Mouse (Mus musculus): ENCODE data around the gene Aph1a.
A peak's percentile ranks its signal among the peaks of the same experiment; 100 is the strongest.
"Not testable (repeated sequence)": the region's sequence is repeated elsewhere in the genome, so short reads cannot be mapped to it uniquely, and the experiment has no call there.

Aph1a gene

GRCm38 (mm10) chr3:95893606-95894316 lies at the start of gene Aph1a:
TSS of gene Aph1a (plus strand) at chr3:95893969.
- DNase-seq: peak; percentile 98

GRCm38 (mm10) chr3:95850611-95851010 lies 43.2 kb upstream of the Aph1a start:
- no peak for DNase-seq

GRCm38 (mm10) chr3:95851317-95851716 lies 42.5 kb upstream of the Aph1a start:
- no peak for DNase-seq

- peak; percentile 93 for DNase-seq
Measured at GRCm38 (mm10) chr3:95855502-95856089, 38.2 kb upstream of the Aph1a start, which contains the start of gene Prpf3. TSS of gene Prpf3 (minus strand) at chr3:95855885.

- no peak for DNase-seq
Measured at GRCm38 (mm10) chr3:95856115-95856514, 37.7 kb upstream of the Aph1a start.

- DNase-seq: not testable (repeated sequence)
Measured at GRCm38 (mm10) chr3:95857050-95857449, 36.7 kb upstream of the Aph1a start.

GRCm38 (mm10) chr3:95858278-95858677 lies 35.5 kb upstream of the Aph1a start:
- DNase-seq: not testable (repeated sequence)

- peak; percentile 19 for DNase-seq
Measured at GRCm38 (mm10) chr3:95860323-95860722, 33.4 kb upstream of the Aph1a start.

GRCm38 (mm10) chr3:95861216-95861615 lies 32.6 kb upstream of the Aph1a start:
- DNase-seq: peak; percentile 16

GRCm38 (mm10) chr3:95861796-95862195 lies 32.0 kb upstream of the Aph1a start:
- peak; percentile 82 for DNase-seq

- no peak for DNase-seq
Measured at GRCm38 (mm10) chr3:95863578-95863977, 30.2 kb upstream of the Aph1a start.

GRCm38 (mm10) chr3:95865050-95865449 lies 28.7 kb upstream of the Aph1a start:
- no peak for DNase-seq

GRCm38 (mm10) chr3:95865571-95865970 lies 28.2 kb upstream of the Aph1a start:
- no peak for DNase-seq

GRCm38 (mm10) chr3:95866071-95866470 lies 27.7 kb upstream of the Aph1a start:
- DNase-seq: no peak

- no peak for DNase-seq
Measured at GRCm38 (mm10) chr3:95867408-95867807, 26.4 kb upstream of the Aph1a start.

GRCm38 (mm10) chr3:95870976-95871375 lies 22.8 kb upstream of the Aph1a start:
- DNase-seq: no peak

GRCm38 (mm10) chr3:95871392-95871867 lies 22.3 kb upstream of the Aph1a start, which contains the start of gene Mrps21:
TSS of gene Mrps21 (minus strand) at chr3:95871519.
- peak; percentile 84 for DNase-seq

GRCm38 (mm10) chr3:95872048-95872447 lies 21.7 kb upstream of the Aph1a start:
- no peak for DNase-seq

GRCm38 (mm10) chr3:95879063-95879462 lies 14.7 kb upstream of the Aph1a start:
- no peak for DNase-seq

GRCm38 (mm10) chr3:95881979-95882815 lies 11.6 kb upstream of the Aph1a start, which contains the start of gene Ciart:
TSS of gene Ciart (minus strand) at chr3:95882251.
- DNase-seq: peak; percentile 97

- peak; percentile 82 for DNase-seq
Measured at GRCm38 (mm10) chr3:95882816-95883425, 10.8 kb upstream of the Aph1a start.

- DNase-seq: no peak
Measured at GRCm38 (mm10) chr3:95884400-95884799, 9.4 kb upstream of the Aph1a start.

GRCm38 (mm10) chr3:95887596-95887995 lies 6.2 kb upstream of the Aph1a start:
- no peak for DNase-seq

Measured in cerebellum, adult 9-10 months (tissue).